Mouse (Mus musculus): Measurements from ENCODE around the gene Epha6. TPM values are rescaled to one million over a fixed set of nuclear protein-coding genes. Genes with fewer than 3 reads are reported as not detected.

Gene Epha6
- total RNA-seq, 2 experiments from 2014 or later = 44.3 to 53.6 TPM

- DNase-seq = no peak
Measured at GRCm38 (mm10) chr16:60266367-60267351, 338.7 kb downstream of the Epha6 start.

GRCm38 (mm10) chr16:60264719-60265508 lies 340.4 kb downstream of the Epha6 start:
- no peak for DNase-seq
- intact Hi-C loops (cut with DNase I) = no loop called here

More at GRCm38 (mm10) chr16:60266367-60267351, 338.7 kb downstream of the Epha6 start:
- intact Hi-C loops (cut with DNase I) = no loop called here

- DNase-seq = no peak
- intact Hi-C loops (cut with DNase I) = no loop called here
Measured at GRCm38 (mm10) chr16:60258151-60258635, 347.1 kb downstream of the Epha6 start.

- no peak for DNase-seq
- intact Hi-C loops (cut with DNase I) = no loop called here
Measured at GRCm38 (mm10) chr16:60257623-60258022, 347.7 kb downstream of the Epha6 start.

- intact Hi-C loops (cut with DNase I) = no loop called here
- no peak for DNase-seq
Measured at GRCm38 (mm10) chr16:60257044-60257443, 348.3 kb downstream of the Epha6 start.

- intact Hi-C loops (cut with DNase I) = no loop called here
Measured at GRCm38 (mm10) chr16:60239356-60240190, 365.8 kb downstream of the Epha6 start.

GRCm38 (mm10) chr16:60233985-60234766 lies 371.2 kb downstream of the Epha6 start:
- intact Hi-C loops (cut with DNase I) = no loop called here
- DNase-seq = no peak

More at GRCm38 (mm10) chr16:60239356-60240190, 365.8 kb downstream of the Epha6 start:
- DNase-seq = no peak

- DNase-seq = no peak
- intact Hi-C loops (cut with DNase I) = no loop called here
Measured at GRCm38 (mm10) chr16:60232982-60233381, 372.3 kb downstream of the Epha6 start.

GRCm38 (mm10) chr16:60209151-60209550 lies 396.2 kb downstream of the Epha6 start:
- intact Hi-C loops (cut with DNase I) = no loop called here

GRCm38 (mm10) chr16:60175580-60175979 lies 429.8 kb downstream of the Epha6 start:
- intact Hi-C loops (cut with DNase I) = no loop called here
- no peak for DNase-seq

More at GRCm38 (mm10) chr16:60209151-60209550, 396.2 kb downstream of the Epha6 start:
- no peak for DNase-seq

GRCm38 (mm10) chr16:60152439-60152838 lies 452.9 kb downstream of the Epha6 start:
- DNase-seq = no peak
- intact Hi-C loops (cut with DNase I) = no loop called here

- peak; percentile 5 for DNase-seq
- intact Hi-C loops (cut with DNase I) = no loop called here
Measured at GRCm38 (mm10) chr16:60144370-60144769, 461.0 kb downstream of the Epha6 start.

- no peak for DNase-seq
- intact Hi-C loops (cut with DNase I) = no loop called here
Measured at GRCm38 (mm10) chr16:60121435-60121834, 483.9 kb downstream of the Epha6 start.

- DNase-seq = peak; percentile 58
- intact Hi-C loops (cut with DNase I) = no loop called here
Measured at GRCm38 (mm10) chr16:60102210-60102609, 503.1 kb downstream of the Epha6 start.

GRCm38 (mm10) chr16:60095333-60095732 lies 510.0 kb downstream of the Epha6 start:
- intact Hi-C loops (cut with DNase I) = no loop called here
- no peak for DNase-seq

GRCm38 (mm10) chr16:60086976-60087375 lies 518.4 kb downstream of the Epha6 start:
- peak; percentile 68 for DNase-seq
- intact Hi-C loops (cut with DNase I) = no loop called here

GRCm38 (mm10) chr16:60070457-60071112 lies 534.7 kb downstream of the Epha6 start:
- intact Hi-C loops (cut with DNase I) = no loop called here
- DNase-seq = no peak

GRCm38 (mm10) chr16:60043809-60044208 lies 561.5 kb downstream of the Epha6 start:
- intact Hi-C loops (cut with DNase I) = no loop called here
- no peak for DNase-seq

- intact Hi-C loops (cut with DNase I) = no loop called here
- DNase-seq = no peak
Measured at GRCm38 (mm10) chr16:60028381-60028780, 577.0 kb downstream of the Epha6 start.
